Mouse (Mus musculus) erythroblast, embryonic 14.5 days (primary cell): Measurements from ENCODE around the gene Spa17.

Source experiments
- GATA1 ChIP-seq: IDR thresholded peaks from 2 replicates; pipeline ENCODE4 v1.6.1; 2012; ENCODE audit warnings: low read length, inconsistent platforms, mixed read lengths
- TAL1 ChIP-seq: IDR thresholded peaks from 3 replicates; pipeline ENCODE4 v1.6.1; 2012; ENCODE audit warnings: low read length, inconsistent platforms, mixed read lengths

DNA sequence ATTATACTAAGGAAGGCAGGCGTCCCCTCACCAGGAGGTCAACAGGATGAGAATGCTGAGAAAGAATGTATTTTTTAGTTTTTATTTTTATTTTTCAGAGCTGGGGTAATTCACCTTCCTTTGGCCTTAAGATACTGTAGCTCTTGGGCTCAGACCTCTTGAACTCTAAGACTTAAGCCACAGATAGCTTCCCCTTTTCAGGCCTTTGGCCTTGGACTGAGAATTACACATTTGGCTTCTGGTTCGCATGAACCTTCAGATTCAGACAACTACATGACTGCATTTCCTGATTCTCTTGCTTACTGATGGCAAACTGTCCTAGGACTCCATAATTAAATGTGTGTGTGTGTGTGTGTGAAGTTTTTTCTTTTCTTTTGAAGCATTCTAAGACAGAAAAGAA, 14.9 kb downstream of the Spa17 start:
- TF ChIP-seq TAL1, result no peak
- TF ChIP-seq GATA1, result no peak
